Mouse (Mus musculus) heart, adult 18-20 months (tissue): ENCODE measurements at regions not wholly inside any gene's neighbourhood (a gene's known extent, or its start where the extent isn't known, plus 50 kb on each side); places are given as distances from the start of the nearest gene placed in this dataset.
A peak's percentile ranks its signal among the peaks of the same experiment; 100 is the strongest.

Experiments used
- DNase-seq, 2 experiments: peaks; one replicate each; pipeline ENCODE4 v3.0.0; 2021 to 2022; ENCODE audit warnings: mixed read lengths in 1 of 2

DNA sequence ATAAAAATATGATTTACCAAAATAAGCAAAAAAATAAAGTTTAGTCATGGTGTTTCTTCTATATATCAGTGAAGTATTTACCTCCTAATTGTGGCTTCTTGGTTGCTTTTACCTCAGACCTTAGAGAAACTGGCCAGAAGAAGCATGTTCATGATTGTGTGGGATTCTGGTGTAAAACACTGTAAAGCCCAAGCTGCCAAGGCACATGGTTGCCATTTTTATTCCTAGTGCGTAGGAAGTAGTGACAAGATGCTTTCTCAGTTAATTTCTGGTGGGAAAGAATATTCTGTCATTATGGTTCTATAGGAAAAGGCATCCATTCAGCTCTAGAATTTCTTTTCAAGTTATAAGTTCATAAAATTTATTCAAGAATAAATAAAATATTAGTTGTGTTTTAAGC, 805.2 kb downstream of the Olfm4 start:
- no peak for DNase-seq

DNA sequence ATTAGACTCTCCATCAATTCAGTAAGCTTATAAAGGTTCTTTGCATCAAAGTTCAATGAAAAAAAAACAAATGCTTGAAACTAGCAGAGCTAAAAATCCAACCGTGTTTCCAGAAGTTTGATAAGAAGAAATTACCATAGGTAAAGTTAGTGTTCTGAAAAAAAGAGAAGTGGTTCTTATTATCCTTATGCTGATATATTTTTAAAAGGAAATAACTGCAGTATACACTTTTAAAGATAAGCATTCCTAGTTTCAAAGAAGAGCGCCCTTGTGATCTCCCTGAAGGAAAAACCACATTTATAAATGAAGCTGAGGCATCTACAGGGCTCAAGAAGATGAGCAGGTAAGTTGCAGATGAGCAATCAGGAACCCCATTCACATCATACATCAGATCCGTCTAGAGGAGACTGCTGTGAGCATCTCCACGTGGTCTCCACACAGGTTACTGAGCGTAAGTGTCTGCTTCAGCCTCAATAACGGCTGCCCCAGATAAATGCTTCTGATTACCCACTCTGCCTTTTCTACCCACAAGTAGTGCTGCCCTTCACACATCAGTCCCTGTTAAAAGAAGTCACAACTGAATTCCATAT, 815.6 kb downstream of the Olfm4 start:
- DNase-seq = no peak

DNA sequence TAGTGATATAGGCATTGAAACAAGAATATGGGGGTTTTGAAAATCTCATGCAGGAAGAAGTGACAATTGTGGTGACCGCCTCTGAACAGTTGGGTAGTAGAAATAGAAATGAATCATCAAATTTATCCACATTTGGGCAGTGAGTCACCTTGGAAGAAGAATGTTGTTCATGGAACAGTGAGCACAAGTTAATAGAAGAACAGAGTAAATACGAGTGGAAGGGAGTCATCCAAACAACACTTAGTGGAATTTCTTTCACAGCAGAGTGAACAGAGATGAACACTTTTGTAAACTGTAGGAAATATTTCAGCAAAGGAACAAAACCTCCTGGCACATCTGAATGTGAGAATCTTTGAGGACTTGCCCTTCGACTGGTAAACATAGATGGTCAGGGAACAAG, 846.6 kb downstream of the Olfm4 start:
- no peak for DNase-seq

DNA sequence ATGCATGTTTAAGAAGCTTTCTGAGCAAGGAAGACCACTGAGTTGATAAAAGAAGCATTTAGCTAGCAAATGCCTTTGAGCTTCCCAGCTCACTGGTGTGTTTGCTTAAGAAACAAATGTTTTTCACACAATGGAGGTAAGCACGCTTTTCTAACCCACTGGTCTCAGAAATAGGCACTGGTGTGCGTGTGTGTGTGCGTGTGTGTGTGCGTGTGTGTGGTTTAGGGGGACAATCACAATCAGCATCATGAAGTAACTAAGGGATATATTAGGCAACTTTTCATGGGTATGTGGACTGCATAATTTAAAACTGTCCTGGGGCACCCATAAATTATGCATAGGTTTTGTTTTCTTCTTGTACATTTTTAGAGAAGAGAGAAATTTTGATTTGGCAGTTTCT, 860.7 kb downstream of the Olfm4 start:
- DNase-seq = no peak

DNA sequence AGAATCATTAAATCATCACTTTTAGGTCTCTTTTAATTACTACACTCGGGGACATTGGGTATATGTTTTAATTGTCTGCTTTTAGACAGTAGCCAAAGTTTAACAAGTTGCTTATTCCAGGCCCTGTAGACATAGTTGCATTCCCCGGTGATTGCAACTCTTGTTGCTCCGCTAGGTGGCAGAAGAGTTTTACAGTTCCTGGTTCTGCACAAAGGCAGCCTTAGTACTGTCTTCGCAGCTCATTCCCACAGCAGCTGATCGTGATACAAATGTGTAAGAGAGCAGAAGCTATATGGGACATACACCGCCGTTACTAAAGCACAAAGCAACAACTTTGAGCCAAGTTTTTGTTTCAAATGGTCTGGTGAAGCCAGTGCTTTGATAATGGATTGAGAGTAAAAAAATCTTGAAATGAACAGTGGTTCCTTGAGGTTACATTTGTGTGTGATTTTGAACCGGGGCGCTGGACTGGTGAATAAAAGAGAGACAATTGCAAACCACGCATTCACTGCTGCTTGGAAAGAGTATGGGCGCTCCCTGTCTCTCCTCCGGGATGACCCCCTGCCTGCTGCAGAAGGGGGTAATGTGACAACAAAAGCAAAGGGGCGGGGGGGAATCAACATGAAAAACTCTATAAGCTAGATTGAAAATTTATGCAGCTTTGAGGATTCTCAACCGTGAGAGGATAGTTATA, 861.8 kb downstream of the Olfm4 start:
- peak; percentile 11 to 56 for DNase-seq

DNA sequence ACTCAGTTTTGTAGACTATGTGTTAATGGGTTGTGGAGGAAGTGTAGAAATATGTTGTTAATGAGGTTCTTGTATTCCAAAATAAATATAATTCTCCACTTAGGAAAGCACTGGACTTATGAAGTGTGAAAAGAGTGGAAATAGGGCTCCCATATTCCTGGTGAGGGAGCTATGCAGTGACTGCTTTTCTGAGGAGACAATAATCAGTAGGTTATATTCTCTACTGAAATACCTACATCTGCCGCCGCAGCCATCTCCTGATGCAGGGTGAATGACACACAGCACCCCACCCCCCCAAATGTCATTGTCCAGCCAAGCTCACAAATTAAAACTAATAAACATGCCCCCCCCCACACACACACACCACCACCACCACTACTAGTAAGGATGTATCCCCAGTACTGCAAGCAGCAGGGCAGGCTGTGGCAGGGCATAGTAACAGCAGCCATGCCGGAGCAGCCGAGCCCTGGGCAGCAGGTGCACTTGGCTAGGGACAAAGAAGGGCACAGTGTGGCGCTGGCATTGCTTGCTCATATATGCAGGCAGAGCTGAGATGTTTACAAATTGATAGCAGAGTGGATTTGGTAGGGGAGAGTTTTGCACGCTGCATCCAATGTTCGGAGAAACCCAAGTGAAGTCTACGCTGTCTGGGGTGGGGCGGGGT, 862.7 kb downstream of the Olfm4 start:
- no peak for DNase-seq
